Mouse (Mus musculus) midbrain, embryonic 12.5 days (tissue): ENCODE measurements around the gene Tldc2. TPM values are rescaled to one million over a fixed set of nuclear protein-coding genes. Genes with fewer than 3 reads are reported as not detected.
A peak's percentile ranks its signal among the peaks of the same experiment; 100 is the strongest.

Experiments
- ATAC-seq: fragments of 200-750 bp; cut with Nextera tagmentation; 2 replicates; pipeline ENCODE4 v1.8.0; 2017; ENCODE audit warnings: low read depth, moderate TSS enrichment, moderate library complexity; ENCODE audit not compliant: low FRiP score
- H3K27ac ChIP-seq: fragments of 300-500 bp; sonication (generic); replicated peaks from 2 replicates; pipeline ENCODE4 v1.5.1; 2016; ENCODE audit warnings: mild to moderate bottlenecking
- H3K27me3 ChIP-seq: fragments of 300-500 bp; sonication (generic); 2 replicates; pipeline ENCODE4 v1.6.1; 2016; ENCODE audit warnings: mild to moderate bottlenecking
- H3K36me3 ChIP-seq: fragments of 300-500 bp; sonication (generic); 2 replicates; pipeline ENCODE4 v1.6.1; 2016
- H3K4me1 ChIP-seq: fragments of 300-500 bp; sonication (generic); 2 replicates; pipeline ENCODE4 v1.6.1; 2016
- H3K4me2 ChIP-seq: fragments of 300-500 bp; sonication (generic); replicated peaks from 2 replicates; pipeline ENCODE4 v1.6.1; 2016; ENCODE audit warnings: mild to moderate bottlenecking, moderate library complexity
- H3K4me3 ChIP-seq: fragments of 300-500 bp; sonication (generic); 2 replicates; pipeline ENCODE4 v1.5.1; 2016; ENCODE audit warnings: mild to moderate bottlenecking
- H3K9ac ChIP-seq: fragments of 300-500 bp; sonication (generic); replicated peaks from 2 replicates; pipeline ENCODE4 v1.6.1; 2016; ENCODE audit warnings: mild to moderate bottlenecking, moderate library complexity
- H3K9me3 ChIP-seq: fragments of 300-500 bp; sonication (generic); 2 replicates; pipeline ENCODE4 v1.6.1; 2016; ENCODE audit warnings: mild to moderate bottlenecking
- WGBS: fragments of 180-500 bp; shearing (Covaris S2); methylation state at CpG from one replicate; pipeline ENCODE4 v1.1.7; 2016; 5-methylcytosine and 5-hydroxymethylcytosine counted together
- polyA plus RNA-seq: library from polyadenylated mRNA; unstranded; fragments of >200 nt; fragmentation: Nextera tagmentation; extraction: Ambion mirVana; gene quantifications from 2 replicates; pipeline ENCODE4 v1.2.1, GENCODE M21; 2016

The Tldc2 gene
- not detected in 2 replicates for polyA plus RNA-seq

DNA sequence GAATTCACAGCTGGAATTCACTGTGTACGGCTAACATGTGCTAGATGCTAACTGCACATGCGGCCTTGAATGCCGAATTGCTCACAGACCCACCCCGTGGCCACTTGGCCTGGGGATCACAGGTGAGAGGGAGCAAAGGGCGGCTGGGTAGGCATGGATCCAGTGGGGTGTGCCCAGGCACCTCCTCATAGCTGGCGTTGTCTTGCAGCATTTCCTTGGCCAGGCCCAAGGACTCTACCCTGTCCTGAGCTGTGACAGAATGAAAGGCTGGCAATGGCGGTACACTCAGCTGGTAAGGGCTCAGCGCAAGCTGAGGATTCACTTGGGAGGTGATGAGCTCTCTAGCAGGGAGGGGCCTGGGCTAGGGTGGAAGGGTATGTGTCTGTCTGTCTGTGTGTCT, at the start of gene Tldc2:
Gene Tldc2, plus strand, starts transcription at position 260 of the 400 bp plus-strand sequence.
- Histone ChIP-seq H3K27ac (no peak within 1 kb of the TSS), H3K36me3 (no peaks in the 10 kb centered on the region), H3K9me3 (no peaks in the 10 kb centered on the region), H3K4me2 (no peak within 1 kb of the TSS), H3K9ac (no peak within 1 kb of the TSS), H3K4me3 (no peak within 1 kb of the TSS), H3K4me1 (peaks cover 9% of the 10 kb centered on the region), H3K27me3 (no peaks in the 10 kb centered on the region)
- 87% methylated on average over 8 of the region's 8 CpGs for WGBS
- no peak for ATAC-seq

DNA sequence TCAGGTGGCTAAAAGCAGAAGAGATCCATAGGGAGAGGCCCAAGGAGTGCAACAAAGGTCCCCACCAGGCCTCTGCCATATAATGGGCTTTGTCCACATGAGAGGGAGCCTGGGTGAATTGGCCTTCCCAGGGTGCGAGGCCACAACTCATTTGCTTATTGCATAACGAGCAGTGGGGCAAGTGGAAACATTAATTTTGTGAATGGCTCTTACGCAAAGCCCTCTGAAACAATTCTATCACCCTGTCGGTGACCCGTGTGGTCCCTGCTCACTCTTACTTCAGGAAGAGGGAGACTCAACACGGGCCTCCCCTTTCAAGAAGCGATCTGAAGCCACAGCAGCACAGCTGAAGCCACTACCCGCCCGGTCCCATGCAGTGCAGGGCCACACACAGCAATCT, 49.6 kb upstream of the Tldc2 start:
- H3K27ac ChIP-seq, result peak overlapping the region; percentile 5; the same call in 1 of the 2 replicates
- no peak overlapping the region for H3K4me2 ChIP-seq
- peaks cover 87% of the 10 kb centered on the region for H3K36me3 ChIP-seq

DNA sequence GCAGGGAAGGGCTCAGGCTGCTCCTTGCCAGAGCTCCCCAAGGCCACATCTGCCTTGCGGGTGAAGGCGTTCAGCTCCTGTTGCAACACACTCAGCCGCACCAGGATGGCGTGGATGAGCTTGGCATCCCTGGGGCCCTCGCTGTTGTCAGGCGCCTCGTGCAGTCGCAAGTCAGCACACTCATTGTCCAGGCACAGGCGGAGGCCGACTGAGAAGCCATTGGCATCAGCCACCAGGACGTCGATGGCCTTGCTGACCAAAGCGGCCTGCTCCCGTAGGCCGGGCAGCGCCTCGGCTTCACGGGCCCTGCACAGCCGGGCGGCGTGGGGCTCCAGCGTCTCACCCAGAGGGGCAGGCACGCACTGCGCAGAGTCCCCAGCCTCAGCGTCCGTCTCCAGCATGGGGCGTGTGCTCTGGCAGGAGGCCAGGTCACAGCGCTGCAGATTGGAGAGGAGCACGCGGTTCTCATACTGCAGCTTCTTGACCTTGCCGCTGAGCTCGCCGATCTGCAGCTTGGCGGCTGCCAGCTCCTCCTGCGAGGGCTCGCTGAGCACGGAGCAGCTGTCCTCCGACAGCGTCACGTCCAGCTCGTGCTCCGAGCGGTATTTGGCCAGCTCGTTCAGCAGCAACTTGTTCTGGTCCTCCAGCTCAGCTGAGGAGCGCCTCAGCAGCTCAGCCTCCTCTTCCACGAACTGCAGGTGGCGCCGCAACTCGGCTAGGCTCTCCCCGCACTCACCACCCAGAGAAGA, 46.8 kb upstream of the Tldc2 start:
- ATAC-seq, result peak; percentile 44; the same call in 1 of the 2 replicates
- H3K4me2 ChIP-seq, result no peak overlapping the region
- no peaks in the 10 kb centered on the region for H3K9me3 ChIP-seq
- no peak overlapping the region for H3K9ac ChIP-seq
- no peaks in the 10 kb centered on the region for H3K27me3 ChIP-seq
- H3K36me3 ChIP-seq, result peaks cover 79% of the 10 kb centered on the region
- 88% methylated on average over 50 of the region's 50 CpGs for WGBS
- H3K4me3 ChIP-seq, result no peak overlapping the region
- no peaks in the 10 kb centered on the region; the same call in 1 of the 2 replicates for H3K4me1 ChIP-seq
- no peak overlapping the region for H3K27ac ChIP-seq

More for the DNA sequence above, 49.6 kb upstream of the Tldc2 start:
- no peaks in the 10 kb centered on the region for H3K27me3 ChIP-seq
- ATAC-seq, result no peak
- H3K4me3 ChIP-seq, result no peak overlapping the region
- no peaks in the 10 kb centered on the region; the same call in 1 of the 2 replicates for H3K4me1 ChIP-seq
- no peaks in the 10 kb centered on the region for H3K9me3 ChIP-seq
- H3K9ac ChIP-seq, result no peak overlapping the region
- 82% methylated on average over 9 of the region's 9 CpGs for WGBS

DNA sequence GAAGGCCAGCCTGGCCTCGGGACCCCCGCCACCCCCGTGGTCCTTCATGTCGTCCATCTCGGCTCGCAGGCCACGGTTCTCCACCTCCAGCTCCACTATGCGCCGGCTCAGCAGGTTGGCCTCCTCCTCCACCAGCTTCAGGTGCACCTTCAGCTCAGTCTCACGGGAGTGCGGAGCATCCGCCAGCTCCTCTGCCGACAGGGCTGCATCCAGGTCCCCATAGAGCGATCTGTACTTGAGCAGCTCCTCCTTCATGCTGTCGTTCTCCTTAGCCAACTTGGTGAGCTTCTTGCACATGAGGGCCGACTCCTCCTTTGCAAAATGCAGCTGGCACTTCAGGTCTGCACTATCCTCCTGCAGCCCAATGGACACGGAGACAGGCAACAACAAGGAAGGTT, 46.2 kb upstream of the Tldc2 start:
- no peak for ATAC-seq
- Histone ChIP-seq H3K36me3 (peaks cover 79% of the 10 kb centered on the region), H3K4me2 (no peak overlapping the region), H3K27ac (no peak overlapping the region), H3K27me3 (no peaks in the 10 kb centered on the region), H3K4me3 (no peak overlapping the region), H3K4me1 (no peaks in the 10 kb centered on the region; the same call in 1 of the 2 replicates), H3K9me3 (no peaks in the 10 kb centered on the region), H3K9ac (no peak overlapping the region)
- WGBS, result 85% methylated on average over 17 of the region's 17 CpGs

DNA sequence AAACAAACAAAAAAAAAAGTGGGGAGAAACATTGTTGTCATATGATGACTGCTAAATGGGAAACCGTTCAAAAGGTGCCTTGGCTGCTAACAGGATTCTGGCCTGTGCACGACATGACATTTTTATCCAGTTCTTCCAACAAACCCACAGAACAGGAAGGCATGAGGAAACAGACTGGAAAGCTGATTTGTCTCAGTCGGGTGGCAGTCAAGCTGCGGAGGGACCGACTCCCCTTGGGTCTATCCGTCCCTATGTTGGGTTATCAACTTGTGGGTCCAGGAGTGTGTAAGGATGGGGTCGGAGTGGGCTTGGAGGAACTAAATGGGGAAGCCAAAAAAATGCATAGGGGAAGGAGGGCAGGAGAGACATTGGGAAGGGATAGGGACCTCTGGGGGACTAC, 45.4 kb upstream of the Tldc2 start:
- H3K9ac ChIP-seq, result no peak overlapping the region
- H3K27me3 ChIP-seq, result no peaks in the 10 kb centered on the region
- H3K4me1 ChIP-seq, result no peaks in the 10 kb centered on the region; the same call in 1 of the 2 replicates
- ATAC-seq, result no peak
- H3K9me3 ChIP-seq, result no peaks in the 10 kb centered on the region
- H3K27ac ChIP-seq, result no peak overlapping the region
- H3K4me3 ChIP-seq, result no peak overlapping the region
- H3K36me3 ChIP-seq, result peaks cover 81% of the 10 kb centered on the region
- WGBS, result 93% methylated on average over 7 of the region's 7 CpGs
- no peak overlapping the region for H3K4me2 ChIP-seq

DNA sequence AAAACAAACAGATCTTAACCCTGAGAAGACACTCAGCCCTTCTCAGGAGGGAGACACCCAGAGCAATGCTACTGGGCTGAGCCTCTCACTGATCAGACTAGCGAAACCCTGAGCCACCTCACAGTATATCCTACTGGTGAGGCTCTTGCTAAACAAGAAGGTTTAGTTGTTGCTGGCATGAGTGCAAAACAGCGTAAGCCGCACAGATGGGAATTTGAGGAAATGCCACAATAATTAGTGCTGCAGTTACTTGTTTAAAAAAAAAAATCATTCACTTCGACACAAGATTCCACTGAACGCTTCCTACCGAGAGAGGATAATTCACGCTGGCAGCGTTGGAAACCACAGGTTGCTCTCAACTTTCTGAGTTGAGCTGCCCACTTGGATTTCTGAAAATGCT, 43.3 kb upstream of the Tldc2 start:
- 95% methylated on average over 8 of the region's 8 CpGs for WGBS
- no peak overlapping the region for H3K27ac ChIP-seq

DNA sequence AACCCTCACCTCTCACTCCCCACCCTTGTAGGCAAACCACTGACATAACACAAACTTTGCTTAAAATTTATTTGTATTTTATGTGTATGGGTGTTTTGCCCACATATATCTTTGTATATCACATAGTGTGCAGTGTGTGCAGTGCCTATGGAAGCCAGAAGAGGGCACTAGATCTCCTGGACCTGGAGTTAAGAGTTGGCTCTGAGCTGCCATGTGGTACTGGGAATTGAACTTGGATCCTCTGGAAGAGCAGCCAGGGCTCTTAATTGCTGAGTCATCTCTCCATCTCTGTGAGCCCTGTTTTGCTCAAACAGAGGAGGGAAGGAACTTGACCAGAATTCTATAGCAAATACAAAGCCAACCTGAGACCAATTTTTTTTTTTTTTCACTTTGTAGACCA, 42.9 kb upstream of the Tldc2 start:
- no peaks in the 10 kb centered on the region for H3K27me3 ChIP-seq
- no peak for ATAC-seq
- peaks cover 6% of the 10 kb centered on the region; the same call in 1 of the 2 replicates for H3K4me1 ChIP-seq
- no peak overlapping the region for H3K27ac ChIP-seq
- no peak overlapping the region for H3K9ac ChIP-seq
- H3K4me2 ChIP-seq, result no peak overlapping the region
- no peaks in the 10 kb centered on the region for H3K9me3 ChIP-seq
- H3K36me3 ChIP-seq, result peaks cover 65% of the 10 kb centered on the region
- H3K4me3 ChIP-seq, result no peak overlapping the region

More for the DNA sequence above, 43.3 kb upstream of the Tldc2 start:
- Histone ChIP-seq H3K4me1 (0 out of 2 replicates have a peak, but pooled peaks cover 2% of the 10 kb centered on the region), H3K36me3 (peaks cover 66% of the 10 kb centered on the region), H3K9me3 (no peaks in the 10 kb centered on the region), H3K4me2 (no peak overlapping the region), H3K4me3 (no peak overlapping the region), H3K9ac (no peak overlapping the region), H3K27me3 (no peaks in the 10 kb centered on the region)
- ATAC-seq, result no peak

DNA sequence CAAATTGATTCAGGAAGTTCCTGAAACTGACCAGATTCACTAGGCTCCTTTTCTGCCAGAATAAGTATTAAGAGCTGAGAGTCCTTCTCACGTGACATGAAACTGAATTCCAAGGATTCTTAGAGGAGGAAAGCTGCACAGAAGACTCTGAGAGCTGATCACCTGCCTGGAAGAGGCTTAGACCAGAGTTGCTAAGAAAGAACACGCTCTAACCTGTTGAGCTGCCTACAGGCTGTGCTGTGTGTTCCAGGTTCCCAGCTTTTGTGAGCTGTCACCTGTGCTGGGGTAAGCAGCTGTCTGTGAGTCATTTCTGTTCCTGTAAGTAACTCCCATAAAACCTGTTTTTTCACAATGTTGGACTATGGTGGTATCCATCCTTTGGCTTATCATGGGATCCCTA, 40.9 kb upstream of the Tldc2 start:
- Histone ChIP-seq H3K9ac (no peak overlapping the region), H3K9me3 (no peaks in the 10 kb centered on the region), H3K4me1 (peaks cover 25% of the 10 kb centered on the region), H3K36me3 (peaks cover 49% of the 10 kb centered on the region), H3K4me3 (no peak overlapping the region), H3K27ac (no peak overlapping the region), H3K4me2 (no peak overlapping the region), H3K27me3 (no peaks in the 10 kb centered on the region)
- ATAC-seq, result no peak
- WGBS, result 94% methylated on average over 2 of the region's 2 CpGs

DNA sequence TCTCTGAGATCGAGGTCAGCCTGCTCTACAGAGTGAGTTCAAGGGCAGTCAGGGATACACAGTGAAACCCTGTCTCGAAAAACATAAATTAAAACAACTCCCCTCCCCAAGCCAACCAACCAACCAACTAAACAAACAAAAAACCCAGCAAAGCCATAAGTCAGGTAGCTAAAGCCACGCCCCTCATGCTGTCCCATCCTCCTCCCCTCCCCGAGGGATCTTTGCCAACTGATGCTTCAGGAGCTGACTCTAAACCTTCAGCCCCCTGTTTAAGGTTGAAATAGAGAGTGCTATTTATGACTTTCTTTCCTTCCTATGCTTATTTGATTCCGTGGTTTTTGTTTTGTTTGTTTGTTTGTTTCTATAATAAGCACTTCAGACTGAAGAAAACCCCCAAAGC, 39.9 kb upstream of the Tldc2 start:
- H3K9ac ChIP-seq, result no peak overlapping the region
- H3K36me3 ChIP-seq, result peaks cover 47% of the 10 kb centered on the region
- H3K4me1 ChIP-seq, result peaks cover 28% of the 10 kb centered on the region
- 92% methylated on average over 5 of the region's 5 CpGs for WGBS
- no peak for ATAC-seq
- H3K4me2 ChIP-seq, result no peak overlapping the region
- H3K27ac ChIP-seq, result no peak overlapping the region
- no peak overlapping the region for H3K4me3 ChIP-seq
- no peaks in the 10 kb centered on the region for H3K27me3 ChIP-seq
- no peaks in the 10 kb centered on the region for H3K9me3 ChIP-seq

DNA sequence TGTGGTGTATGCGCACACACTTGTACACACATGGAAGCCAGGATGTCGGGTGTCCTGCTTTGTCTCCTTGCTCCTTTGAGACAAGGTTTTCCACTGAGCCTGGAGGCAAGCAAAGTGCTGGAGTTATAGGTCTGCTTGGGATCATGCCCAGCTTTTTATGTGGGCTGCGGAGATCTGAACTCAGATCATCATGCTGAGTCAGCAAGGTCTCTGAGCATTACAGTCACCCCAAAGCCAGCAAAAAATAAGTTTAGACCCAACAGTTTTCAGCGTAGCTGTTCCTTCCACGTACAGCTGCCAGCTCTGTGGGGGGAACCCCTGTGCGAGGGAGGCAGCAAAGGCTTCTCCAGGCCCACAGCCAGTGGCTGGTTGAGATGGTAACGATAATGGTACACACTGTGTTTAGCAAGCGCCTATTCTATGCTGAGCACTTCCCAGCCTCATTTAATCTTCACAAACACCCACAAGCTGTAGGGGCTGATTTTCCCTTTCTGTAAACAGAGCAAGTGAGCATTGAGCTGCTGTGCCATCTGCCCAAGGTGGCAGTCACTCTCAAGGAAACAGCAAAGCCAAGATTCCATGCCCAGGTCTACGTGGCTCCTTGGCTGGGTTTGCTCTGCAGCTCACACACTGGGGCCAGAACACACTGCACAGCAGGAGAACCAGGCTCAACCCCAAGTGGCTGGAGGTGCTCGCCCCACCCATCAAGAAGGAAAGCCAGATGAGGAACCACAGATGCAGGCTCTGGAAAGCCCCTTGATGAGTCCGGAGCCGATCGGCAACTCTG, 38.3 kb upstream of the Tldc2 start:
- Histone ChIP-seq H3K9me3 (no peaks in the 10 kb centered on the region), H3K27ac (peak overlapping the region; percentile 88), H3K9ac (no peak overlapping the region; the same call in 1 of the 2 replicates), H3K4me3 (no peak overlapping the region), H3K27me3 (no peaks in the 10 kb centered on the region), H3K4me2 (no peak overlapping the region), H3K4me1 (peaks cover 28% of the 10 kb centered on the region), H3K36me3 (peaks cover 62% of the 10 kb centered on the region)
- ATAC-seq, result no peak
- 96% methylated on average over 13 of the region's 13 CpGs for WGBS

DNA sequence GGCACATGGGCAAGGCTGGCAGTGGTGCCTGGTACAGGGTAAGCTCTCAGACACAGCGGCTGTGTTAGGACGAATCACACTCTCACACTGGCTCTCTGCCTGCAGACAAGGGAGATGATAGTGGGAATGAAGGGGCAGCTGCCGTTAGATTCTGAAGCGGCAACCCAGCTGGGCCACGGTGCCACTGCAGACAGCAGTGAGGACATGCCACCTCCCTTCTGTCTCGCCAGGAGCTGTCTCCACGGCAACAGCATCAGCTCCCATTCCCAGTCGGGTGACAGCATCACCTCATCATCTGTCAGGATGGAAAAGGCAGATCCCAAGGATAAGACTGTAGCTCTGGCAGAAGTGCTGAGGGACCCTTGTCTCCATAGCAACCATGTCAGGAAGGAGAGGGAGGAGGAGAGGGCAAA, 37.0 kb upstream of the Tldc2 start:
- Histone ChIP-seq H3K4me1 (peaks cover 28% of the 10 kb centered on the region), H3K9ac (no peak overlapping the region), H3K27ac (peak overlapping the region; percentile 88), H3K9me3 (no peaks in the 10 kb centered on the region), H3K4me2 (peak overlapping the region; percentile 29), H3K27me3 (no peaks in the 10 kb centered on the region), H3K4me3 (no peak overlapping the region), H3K36me3 (peaks cover 63% of the 10 kb centered on the region)
- ATAC-seq, result peak; percentile 82
- WGBS, result 50% methylated on average over 8 of the region's 8 CpGs

DNA sequence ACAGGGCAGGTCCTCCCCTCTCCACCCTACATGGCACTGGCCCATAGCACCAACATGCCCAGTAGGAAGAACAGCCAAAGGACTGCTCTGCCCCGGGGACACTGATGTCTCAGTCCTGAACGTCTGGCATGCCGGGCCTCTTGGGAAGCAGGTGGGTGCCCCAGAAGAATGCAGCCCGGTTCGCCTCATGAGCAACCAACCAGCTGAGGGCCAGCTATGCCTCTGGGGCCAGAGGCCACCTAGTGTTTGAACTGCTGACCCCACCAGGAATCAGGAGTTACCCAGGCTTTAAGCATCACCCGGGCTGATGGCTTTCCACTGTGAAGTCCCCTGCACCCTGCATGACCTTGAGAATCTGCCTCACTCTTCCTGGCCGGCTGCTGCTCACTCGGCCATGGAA, 34.4 kb upstream of the Tldc2 start:
- WGBS, result 81% methylated on average over 8 of the region's 8 CpGs
- H3K4me1 ChIP-seq, result peaks cover 28% of the 10 kb centered on the region

More for the DNA sequence above, 34.4 kb upstream of the Tldc2 start:
- Histone ChIP-seq H3K36me3 (peaks cover 60% of the 10 kb centered on the region), H3K27ac (no peak overlapping the region), H3K4me2 (no peak overlapping the region), H3K27me3 (no peaks in the 10 kb centered on the region), H3K9me3 (no peaks in the 10 kb centered on the region), H3K4me3 (no peak overlapping the region), H3K9ac (no peak overlapping the region)
- ATAC-seq, result no peak
